Mouse (Mus musculus) regulatory T cell (primary cell): Measurements from ENCODE around the gene Olfr1043.
"Not testable (repeated sequence)": the region's sequence is repeated elsewhere in the genome, so short reads cannot be mapped to it uniquely, and the experiment has no call there.

ENCODE experiments used
- in situ Hi-C: fragments of 300-600 bp; cut with MboI, MseI; formaldehyde crosslinking; loops from one replicate; pipeline ENCODE4 v1.15.1; 2025; ENCODE audit warnings: high pct_unique_total_duplicates

Olfr1043 gene

GRCm38 (mm10) chr2:86167422-86167821 is at the start of gene Olfr1043:
TSS of gene Olfr1043 (minus strand) at chr2:86167522.
- in situ Hi-C loops: no loop called here

- in situ Hi-C loops: no loop called here
Observed at GRCm38 (mm10) chr2:86202909-86203308, 35.6 kb upstream of the Olfr1043 start, which contains the start of gene Olfr1045. TSS of gene Olfr1045 (minus strand) at chr2:86203009.

- in situ Hi-C loops: no loop called here
Observed at GRCm38 (mm10) chr2:86195863-86196262, 28.5 kb upstream of the Olfr1043 start.

GRCm38 (mm10) chr2:86185583-86185982 is 18.3 kb upstream of the Olfr1043 start, which contains the start of gene Olfr52:
TSS of gene Olfr52 (minus strand) at chr2:86185683.
- in situ Hi-C loops: no loop called here

GRCm38 (mm10) chr2:86179950-86180349 is 12.6 kb upstream of the Olfr1043 start:
- in situ Hi-C loops: no loop called here

- in situ Hi-C loops: no loop called here
Observed at GRCm38 (mm10) chr2:86177720-86178119, 10.4 kb upstream of the Olfr1043 start, which contains the start of gene Olfr1044. TSS of gene Olfr1044 (minus strand) at chr2:86177820.

GRCm38 (mm10) chr2:86175422-86175821 is 8.1 kb upstream of the Olfr1043 start:
- in situ Hi-C loops: not testable (repeated sequence)

- in situ Hi-C loops: no loop called here
Observed at GRCm38 (mm10) chr2:86161738-86162137, 5.6 kb downstream of the Olfr1043 start, which contains the start of gene Olfr1042. TSS of gene Olfr1042 (minus strand) at chr2:86161838.

GRCm38 (mm10) chr2:86146632-86147031 is 20.7 kb downstream of the Olfr1043 start, which contains the start of gene Olfr1040:
TSS of gene Olfr1040 (minus strand) at chr2:86146732.
- in situ Hi-C loops: no loop called here

GRCm38 (mm10) chr2:86135828-86136227 is 31.5 kb downstream of the Olfr1043 start, which contains the start of gene Olfr1039:
TSS of gene Olfr1039 (minus strand) at chr2:86135928.
- in situ Hi-C loops: no loop called here
